Mouse (Mus musculus) natural killer cell, adult 2 months (primary cell): ENCODE measurements at regions not wholly inside any gene's neighbourhood (a gene's known extent, or its start where the extent isn't known, plus 50 kb on each side); places are given as distances from the start of the nearest gene placed in this dataset.

Source experiments
- DNase-seq, 2 experiments: peaks; one replicate each; pipeline ENCODE4 v3.0.0; 2022; ENCODE audit warnings: low spot score in 2 of 2

- DNase-seq = no peak
Measured at GRCm38 (mm10) chr5:91697075-91697474, 179.7 kb downstream of the Parm1 start.

- DNase-seq = no peak
Measured at GRCm38 (mm10) chr5:91696532-91696931, 179.1 kb downstream of the Parm1 start.

- no peak for DNase-seq
Measured at GRCm38 (mm10) chr5:91695632-91696031, 178.2 kb downstream of the Parm1 start.

GRCm38 (mm10) chr5:91693277-91693676 is 175.9 kb downstream of the Parm1 start:
- no peak for DNase-seq

DNA sequence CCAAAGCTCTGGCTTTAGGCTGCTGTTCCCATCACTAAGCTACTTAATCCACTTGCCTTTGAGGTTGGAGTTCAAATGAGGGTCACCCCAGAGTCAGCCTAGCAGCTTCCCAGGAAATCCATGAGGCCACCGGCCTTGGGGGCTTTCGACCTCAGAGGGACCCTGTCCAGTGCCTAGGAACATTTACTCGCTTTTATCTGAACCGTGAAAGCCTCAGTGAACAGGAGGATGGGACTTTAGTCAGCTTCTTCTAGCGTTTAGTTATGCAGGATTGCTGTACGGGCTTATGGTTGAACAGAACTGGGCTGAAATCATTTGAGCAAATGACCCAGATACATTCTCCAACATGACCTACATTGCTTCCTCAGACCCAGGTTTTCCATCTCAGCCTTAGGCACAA is 174.9 kb downstream of the Parm1 start:
- no peak for DNase-seq

DNA sequence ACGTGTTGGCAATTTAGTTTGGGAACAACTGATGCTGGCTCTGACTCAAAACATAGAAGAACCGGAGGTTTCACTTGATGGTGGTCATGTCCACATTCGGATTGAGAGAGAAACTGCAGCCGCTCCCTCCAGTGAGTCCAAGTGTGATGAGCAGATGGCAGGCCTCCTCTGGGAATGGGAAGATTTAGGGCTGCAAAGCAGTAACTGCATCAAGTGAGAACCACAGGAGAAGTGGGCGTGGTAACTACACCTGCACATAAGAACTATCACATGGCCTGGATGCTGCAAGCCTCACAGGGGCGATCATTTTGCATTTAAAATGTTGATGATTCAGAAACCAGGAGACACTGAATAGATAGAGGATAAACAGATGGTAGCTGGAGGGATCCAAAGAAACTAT is 161.3 kb downstream of the Parm1 start:
- DNase-seq = no peak
